Mouse (Mus musculus) gonadal fat pad, adult 2 months (tissue): ENCODE measurements around the gene Elavl4. TPM values are rescaled to one million over a fixed set of nuclear protein-coding genes. Genes with fewer than 3 reads are reported as not detected.

Experiments used
- DNase-seq: peaks from one replicate; pipeline ENCODE4 v3.0.0-alpha.2; 2012; ENCODE audit warnings: low read depth
- polyA plus RNA-seq: library from polyadenylated mRNA; depleted of rRNA; stranded (reverse); fragments of >200 nt; gene quantifications from 2 replicates; pipeline ENCODE4 v1.2.3, GENCODE M21; 2012

Gene Elavl4
- polyA plus RNA-seq, 1 experiment = not detected

DNA sequence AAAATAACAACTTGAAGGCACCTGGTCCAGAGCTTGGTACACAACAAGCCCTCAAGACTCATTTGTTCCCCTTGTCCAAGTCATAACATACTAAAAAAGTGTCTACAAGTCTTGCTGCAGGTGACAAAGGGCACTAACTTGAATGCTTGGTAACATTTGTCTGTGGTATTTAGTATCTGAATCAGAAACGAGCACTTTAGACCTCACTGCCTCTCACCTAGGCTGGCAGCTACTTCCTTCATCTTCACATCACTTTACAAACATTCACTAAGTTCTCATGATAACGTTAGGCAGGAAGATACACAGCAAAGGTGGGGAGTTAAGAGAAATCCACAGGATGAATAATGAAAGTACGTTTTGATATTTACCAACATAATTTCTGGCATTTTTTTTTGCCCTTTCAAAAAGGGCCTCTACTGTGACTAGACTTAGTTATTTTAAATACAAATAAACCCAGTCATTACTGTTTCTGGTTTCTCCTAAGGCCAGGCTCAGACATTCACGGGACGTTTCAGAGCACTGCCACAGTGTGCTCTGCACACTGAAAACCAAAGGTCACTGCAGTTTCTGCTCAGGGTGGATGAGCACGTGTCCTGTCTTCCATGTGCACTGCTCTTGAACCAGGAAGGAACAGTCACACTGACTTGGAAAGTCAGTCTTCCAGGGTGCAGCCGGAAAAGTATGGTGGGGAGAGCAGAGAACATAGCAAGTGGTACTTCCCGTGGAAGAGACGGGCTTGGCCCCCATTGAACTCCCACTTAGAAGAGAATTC, 84.7 kb downstream of the Elavl4 start:
- no peak for DNase-seq

DNA sequence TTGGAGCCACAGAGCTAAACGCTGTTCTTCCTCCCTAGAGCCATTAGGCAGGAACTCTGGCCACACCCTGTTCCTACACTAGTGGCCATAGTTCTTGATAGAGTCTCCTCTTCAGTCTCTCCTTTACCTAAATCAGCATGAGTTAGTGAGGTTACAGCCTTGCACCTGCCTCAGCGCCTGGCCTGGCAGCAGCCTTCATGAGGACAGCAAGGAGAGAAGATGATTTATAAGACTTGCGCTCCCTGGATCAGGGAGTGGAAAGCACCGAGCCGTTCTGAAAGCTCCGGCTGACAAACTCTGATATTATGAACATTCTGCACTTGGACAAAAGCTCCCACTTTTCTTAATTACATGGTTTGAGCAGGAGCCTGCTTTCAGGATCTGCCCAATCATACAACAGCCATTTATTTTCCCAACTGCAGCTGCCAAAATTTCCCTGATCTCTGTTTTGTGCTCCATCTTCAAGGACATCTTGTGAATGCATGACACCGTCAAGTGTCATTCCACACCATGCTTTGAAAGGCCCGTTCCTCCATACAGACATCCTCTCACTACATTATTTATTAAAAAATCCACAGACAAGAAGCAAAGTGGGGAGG, 87.3 kb downstream of the Elavl4 start:
- no peak for DNase-seq

DNA sequence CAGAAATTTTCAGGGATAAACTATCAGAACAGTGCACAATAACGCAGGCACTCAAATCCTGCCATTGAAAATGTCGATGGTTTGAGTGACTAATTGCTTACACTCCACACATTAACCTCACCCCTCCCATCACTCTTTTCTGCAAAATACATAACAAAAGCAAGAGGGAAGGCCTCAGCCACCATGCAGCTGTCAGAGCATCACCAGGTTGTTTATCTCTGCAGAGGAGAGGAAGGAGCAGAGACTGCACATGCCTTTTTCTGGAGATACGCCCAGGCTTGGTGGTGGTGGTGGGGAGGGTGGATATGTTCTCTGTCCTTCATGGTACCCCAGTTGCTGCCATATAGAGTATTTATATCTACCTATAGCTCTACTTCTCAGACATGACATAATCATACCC, 94.3 kb downstream of the Elavl4 start:
- no peak for DNase-seq

DNA sequence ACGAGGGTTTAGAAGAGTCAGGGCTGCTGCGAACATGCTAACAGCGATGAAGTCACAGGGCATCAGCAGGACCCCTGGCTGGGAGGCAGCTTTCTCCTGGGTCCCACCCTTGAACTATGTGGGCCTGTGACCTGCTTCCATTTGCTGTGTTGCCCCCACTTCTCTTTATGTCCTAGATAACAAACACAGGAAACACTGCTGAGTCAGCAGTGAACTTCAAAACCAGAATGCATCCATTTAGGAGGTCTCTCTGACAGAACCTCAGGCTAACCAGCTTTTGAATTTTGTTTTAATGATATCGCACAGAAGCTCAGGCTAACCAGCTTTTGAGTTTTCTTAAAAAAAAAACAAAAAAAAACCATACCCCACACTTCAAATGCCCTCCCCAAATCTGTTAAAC, 96.1 kb downstream of the Elavl4 start:
- DNase-seq = no peak

DNA sequence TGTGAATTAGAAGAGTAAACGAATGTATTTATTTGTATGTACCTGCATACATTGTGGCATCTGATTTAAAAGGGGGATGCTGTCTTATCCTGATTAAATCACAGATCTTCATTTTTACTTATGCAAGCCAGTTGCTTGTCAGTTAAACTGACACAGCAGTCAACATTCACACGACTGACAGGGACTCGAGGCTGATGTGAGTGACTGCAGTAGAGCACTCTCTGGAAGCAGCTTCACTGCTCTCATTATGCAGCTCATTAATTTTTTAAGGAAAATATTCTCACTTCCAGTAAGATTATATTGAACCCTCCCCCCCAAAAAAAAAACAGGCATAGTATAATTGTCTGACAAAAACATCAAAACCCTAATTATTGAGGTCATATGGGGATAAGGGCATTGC, 101.7 kb downstream of the Elavl4 start:
- no peak for DNase-seq

DNA sequence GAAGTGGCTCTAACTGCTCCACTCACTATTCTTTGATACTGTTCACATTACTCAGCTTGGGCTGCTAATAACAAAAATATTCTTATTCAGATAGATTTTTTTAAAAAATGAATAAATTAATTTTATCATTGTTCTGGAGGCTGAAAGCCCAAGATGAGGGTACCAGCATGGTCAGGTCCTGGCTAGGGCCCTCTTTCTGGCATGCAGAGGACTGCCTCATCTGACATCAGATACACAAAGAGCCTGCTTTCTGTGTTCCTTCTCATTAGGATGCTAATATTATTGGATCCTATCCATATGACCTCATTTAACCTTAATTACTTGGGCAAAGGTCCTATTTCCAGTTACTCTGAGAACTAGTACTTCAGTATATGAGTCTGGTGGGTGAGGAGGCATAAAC, 108.8 kb downstream of the Elavl4 start:
- DNase-seq = no peak

DNA sequence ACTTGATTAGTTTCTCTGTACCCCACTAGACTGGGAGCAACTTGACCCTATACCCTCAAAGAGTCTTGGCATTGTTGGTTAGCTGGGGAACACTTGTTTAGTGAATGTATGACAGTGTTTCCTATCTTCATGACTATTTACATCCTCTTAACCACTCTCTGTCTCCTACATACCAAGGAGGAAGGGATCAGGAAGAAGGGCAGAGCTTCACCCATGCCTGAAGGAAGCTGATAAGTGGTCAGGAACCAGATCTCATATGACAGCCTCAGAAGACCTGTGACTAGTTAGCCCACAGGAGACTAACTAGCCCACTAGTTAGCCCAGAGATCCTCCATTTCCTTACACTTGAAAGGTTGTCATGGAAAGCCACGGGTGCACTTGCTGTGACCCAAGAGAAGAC, 117.2 kb downstream of the Elavl4 start:
- no peak for DNase-seq

DNA sequence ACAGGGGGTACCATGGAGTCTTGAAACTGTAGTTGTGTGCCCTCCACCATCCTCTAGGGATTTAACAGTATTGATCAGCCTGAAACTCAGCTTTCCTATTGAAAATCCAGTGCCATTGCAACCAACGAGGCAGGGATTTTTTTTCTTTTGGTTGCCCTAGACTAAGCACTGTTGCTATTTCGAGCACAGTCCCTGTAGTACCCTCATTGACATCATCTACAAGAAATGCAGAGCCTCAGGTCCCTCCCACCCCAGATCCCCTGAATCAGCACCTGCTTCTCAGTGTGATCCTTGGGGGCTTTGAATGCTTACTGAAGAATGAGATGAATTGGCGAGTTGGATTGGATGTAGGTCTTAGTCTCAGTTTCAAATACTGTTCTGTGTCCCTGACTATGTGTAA, 119.4 kb downstream of the Elavl4 start:
- no peak for DNase-seq

DNA sequence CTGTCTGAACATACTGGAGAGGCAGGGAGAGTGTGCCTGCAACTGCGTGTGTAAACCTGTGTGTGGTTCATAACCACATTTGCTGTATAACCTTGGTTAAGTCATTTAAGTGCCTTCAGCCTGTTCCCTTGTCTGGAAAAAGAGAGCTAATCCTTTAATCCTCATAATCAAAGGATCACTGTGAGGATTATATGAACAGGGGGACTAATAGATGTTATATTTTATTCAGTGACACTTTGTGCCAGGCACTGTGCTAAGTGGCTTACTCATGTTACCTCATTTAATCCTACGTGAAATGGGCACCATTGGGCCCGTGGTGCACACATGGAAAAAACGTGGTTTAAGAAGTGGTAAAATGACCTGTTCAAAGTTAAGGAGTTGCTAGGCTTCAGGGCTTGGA, 119.9 kb downstream of the Elavl4 start:
- DNase-seq = no peak

DNA sequence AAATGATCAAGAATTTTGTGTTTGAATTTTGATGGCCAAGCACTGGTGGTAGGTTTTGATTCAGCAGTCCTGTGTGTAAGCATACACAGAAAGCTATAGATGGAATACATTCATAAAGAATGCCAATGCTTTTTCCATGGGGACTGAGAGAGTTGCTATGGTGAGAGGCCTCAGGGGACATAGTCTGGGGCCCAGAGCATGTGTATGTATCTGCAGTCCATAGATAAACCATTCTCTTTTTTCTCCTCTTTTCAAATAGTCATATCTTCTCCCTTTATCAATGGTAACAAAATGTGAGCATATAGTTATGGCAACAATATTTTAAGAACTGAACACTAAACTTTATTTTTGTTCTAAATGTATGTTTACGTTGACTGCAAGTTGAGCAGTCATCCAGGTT, 122.1 kb downstream of the Elavl4 start:
- DNase-seq = no peak

DNA sequence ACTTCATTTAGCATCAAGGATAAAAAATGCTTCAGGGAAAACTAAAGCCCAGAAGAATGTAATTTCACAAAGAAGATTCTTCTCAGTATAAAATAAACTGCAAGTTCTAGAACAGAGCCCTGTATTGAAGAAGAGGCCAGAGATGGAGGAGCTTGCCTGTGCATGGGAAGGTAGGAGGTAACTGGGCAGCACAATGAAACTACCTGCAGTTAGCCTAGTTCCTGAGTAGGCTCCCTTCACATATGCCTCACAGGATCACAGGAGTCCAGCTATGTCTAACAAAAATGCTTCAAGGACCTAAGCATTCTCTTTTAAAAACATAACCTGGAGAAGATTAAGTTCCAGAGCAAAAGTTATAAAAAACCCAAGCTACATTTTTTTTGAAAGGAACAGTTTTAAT, 122.5 kb downstream of the Elavl4 start:
- DNase-seq = no peak

DNA sequence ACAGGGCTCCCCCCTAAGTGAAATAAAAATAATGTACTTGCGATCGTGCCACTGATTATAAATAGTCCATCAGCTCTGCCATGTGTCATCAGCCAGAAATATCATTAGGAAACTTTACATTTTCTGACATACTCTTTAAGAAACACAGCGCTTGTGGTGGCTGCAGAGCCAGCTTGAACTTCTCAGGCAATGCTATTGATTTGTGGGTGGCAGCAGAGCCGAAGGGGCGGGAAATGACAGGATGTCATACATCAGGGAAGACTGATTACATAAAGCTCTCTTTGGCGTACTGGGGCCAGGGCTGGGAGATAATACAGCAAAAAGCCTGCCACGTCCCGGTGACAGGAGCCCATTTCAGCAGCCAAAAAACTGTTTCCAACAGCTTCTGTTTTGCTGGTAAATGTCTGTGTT, 124.1 kb downstream of the Elavl4 start:
- DNase-seq = no peak

DNA sequence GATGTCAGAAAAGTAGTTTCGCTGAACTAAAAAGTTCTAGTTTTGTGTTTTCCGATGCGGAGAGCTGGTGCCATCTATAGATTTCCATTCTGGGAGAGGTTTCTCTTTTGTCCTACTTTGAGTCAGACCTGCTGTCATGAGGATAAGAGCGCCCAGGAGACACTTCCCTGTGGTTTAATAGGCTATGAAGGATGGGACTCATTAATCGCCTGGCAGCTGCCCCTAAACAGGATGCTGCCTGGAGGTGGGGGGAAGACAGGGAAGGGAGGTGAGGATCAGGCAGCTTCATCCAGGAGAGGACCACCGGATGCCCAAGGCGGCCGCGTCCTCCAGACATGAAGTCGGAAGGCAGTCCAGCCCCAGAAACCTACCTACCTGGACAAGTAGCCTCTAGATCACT, 126.2 kb downstream of the Elavl4 start:
- DNase-seq = no peak

DNA sequence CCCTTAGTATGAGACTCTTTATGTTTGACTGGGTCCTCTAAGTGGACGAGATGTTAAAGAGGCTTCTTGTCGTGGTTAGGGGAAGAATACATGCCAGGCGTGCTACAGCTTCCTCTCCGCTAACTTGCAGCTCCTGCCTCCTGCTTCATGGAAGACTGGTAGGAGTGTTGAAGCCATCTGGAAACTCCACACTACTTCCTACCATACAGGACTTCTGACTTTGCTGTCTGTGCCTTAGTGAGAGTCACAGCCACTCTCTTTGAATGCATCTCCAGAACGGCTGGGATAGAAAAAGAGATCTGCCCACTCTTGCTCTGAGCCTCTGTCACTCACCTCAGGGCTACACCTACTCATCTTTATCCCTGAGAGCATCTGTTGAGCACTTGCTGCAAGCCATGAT, 132.9 kb downstream of the Elavl4 start:
- no peak for DNase-seq

DNA sequence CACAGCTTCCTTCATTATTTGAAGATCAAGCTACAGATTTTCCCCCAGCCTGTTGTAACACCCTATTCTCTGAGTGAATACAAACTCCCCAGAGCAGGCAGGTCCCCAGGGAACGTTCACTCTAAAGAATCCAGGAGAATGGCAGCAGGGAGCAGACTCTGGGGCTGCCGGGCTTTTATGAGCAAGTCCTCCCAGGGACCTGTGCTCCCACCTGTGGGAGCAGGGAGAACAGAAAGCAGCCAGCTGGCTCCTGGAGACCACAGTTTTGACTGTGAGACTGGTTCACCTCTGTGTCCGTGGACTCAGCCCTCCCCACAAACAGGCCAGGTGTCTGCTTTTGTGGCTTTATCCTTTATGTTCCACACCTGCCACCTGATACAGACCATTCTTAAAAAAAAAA, 134.2 kb downstream of the Elavl4 start:
- no peak for DNase-seq

DNA sequence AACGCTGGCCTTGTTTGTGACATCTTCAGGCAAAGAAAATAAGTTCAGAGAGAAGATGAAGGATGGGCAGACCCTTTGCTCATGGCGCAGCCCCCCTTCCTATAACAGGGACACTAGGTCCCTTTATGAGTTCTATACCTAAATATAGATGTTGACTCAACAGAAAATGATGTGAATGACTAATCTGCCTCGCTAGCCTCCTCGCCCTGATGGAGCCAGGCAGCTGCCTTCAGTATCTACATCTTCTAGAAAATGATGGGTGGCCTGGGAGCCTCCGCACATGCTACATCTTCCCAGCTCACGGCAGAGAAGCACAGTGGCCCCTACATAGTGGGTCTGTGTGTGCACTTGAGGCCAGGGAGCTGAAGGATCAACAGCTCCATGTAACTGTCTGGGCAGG, 137.2 kb downstream of the Elavl4 start:
- DNase-seq = no peak

DNA sequence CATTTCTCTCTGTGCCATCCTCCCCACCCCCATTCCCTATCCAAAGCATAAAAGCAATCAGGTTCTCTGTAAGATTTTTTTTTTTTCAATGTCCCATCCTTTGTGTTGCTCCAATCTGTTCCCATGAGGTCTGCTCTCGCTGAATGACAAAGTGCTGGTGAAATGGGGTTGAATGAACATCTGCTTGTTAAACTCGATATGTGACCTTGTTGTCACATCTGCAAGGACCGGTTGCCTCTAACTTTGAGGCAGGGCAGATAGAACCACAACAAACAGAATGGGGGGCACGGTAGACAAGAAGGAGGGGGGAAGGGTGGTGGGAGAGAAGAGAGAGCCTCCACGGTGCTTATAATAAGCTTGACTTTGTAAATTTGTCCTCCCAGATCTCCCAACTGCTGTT, 138.0 kb downstream of the Elavl4 start:
- DNase-seq = no peak

DNA sequence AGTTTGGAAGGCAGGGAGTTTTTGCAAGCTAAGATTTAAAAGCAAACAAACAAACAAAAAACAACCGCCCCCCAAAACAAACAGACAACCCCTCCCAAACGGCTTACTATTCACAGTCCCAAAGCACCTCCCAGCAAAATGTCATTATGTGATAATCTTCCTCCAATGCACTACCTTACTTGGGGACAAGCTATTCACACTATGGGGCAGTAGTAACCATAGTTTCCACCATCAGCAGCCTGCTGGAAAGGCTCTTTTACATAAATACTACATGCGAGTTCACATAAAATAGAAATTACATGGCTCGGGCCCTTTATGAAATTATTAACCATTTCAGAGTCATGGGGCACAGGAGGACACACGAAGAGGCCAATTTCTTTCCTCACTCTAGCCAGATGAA, 141.5 kb downstream of the Elavl4 start:
- DNase-seq = no peak

DNA sequence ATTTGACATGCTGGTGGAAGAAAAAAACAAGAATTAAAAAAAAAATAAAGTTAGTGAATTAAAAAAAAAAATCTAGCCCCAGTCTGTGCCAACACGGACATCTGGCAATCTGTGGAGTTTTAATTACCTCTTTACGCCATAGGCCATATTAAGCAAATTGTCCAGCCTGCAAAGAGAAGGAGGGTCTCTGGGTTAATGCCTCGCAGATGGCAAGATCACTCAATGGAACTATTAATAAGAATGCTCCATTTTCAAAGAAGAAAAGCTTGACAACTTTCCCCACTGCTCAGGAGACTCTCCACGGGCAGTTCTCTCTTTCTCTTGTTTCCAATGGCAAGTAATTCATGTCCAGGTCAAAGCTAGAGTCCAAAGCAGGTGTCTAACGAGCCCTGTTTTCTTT, 142.1 kb downstream of the Elavl4 start:
- no peak for DNase-seq

DNA sequence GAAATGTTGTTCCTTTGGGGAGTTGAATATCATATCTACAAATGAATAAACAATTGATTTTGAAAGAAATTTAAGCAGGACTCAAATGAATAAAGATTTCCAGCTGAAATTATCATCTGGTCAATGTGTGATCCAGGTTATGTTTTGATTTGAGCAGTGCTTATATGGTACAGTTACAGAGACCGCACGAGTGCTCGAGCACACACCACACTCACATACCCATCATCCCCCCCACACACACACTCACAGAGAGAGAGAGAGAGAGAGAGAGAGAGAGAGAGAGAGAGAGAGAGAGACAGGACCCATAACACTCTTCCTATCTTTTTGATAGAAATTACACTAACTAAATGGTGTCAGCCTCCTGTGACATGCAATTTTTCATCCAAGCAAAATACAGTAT, 150.0 kb downstream of the Elavl4 start:
- DNase-seq = no peak

DNA sequence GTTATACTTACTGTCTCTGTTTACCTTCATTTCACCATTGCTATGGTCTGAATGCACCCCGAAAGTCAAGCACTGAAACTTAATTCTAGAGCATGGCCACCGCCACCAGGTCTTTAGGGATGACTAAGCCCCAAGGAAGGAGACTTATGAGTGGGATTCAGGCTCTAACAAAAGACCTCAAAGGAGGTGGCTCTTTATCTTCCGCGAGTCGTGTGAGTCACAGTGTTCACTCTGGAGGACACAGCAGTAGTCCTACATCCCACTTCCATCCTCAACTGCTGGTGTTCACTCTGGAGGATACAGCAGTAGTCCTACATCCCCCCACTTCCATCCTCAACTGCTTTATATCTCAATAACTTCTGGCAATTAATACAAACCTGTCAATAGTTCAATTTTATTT, 151.8 kb downstream of the Elavl4 start:
- no peak for DNase-seq

DNA sequence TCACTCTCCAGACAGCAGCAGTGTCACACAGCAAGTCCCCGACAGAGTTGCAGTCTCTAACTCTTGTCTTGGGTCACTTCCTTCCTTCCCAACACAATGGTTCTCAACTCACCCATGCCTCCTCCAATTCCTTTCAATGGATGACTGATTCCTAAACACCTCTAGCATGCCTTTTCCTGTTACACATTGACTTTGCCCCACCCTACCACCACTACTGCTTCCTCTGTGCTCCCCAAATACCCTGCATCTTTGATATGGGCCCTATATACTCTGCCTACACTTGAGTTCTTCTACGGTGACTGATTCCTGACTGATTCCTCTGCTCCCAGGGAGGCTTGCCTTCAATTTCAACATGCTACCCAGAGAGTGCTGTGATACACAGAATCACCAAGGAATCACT, 153.1 kb downstream of the Elavl4 start:
- DNase-seq = no peak

DNA sequence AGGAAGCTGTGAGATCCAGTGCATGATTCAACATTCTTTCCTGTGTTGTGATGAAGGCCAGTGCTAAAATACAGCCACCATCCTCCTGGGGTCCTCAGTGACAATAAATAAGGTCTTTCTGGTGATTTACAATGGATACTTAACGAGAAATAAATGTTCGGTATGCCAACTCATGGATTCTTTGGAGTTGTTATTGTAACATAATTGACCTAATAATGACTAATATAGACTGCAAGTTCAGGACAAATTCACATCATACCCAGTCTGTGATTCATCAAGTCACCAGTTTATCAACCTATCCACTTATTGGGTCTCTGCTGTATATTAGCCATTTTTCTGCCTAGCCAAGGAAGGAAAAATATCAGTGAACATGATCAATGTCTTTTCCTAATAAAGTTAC, 174.4 kb downstream of the Elavl4 start:
- DNase-seq = no peak

DNA sequence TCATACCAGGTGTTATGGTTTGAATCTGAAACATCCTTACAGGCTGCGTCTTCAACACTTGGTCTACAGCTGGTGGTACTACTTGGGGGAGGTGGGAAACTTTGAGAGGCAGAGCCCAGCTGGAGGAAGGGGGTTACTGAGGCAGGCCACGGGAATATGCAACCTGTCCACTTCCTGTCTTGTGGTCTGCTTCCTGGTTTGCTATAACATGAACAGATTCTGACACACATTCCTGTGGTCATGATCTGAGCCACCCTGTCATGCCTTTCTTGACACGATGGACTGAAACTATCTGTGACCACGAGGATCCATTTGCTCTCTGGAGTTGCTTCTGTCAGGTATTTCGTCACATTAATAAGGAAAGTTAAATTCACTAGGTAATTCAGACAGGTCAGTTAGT, 179.7 kb downstream of the Elavl4 start:
- DNase-seq = no peak
